Mouse (Mus musculus): Measurements from ENCODE around the gene Elf2. TPM values are rescaled to one million over a fixed set of nuclear protein-coding genes. Genes with fewer than 3 reads are reported as not detected.

Elf2 gene
- polyA plus RNA-seq, 1 experiment: 39.1 TPM

DNA sequence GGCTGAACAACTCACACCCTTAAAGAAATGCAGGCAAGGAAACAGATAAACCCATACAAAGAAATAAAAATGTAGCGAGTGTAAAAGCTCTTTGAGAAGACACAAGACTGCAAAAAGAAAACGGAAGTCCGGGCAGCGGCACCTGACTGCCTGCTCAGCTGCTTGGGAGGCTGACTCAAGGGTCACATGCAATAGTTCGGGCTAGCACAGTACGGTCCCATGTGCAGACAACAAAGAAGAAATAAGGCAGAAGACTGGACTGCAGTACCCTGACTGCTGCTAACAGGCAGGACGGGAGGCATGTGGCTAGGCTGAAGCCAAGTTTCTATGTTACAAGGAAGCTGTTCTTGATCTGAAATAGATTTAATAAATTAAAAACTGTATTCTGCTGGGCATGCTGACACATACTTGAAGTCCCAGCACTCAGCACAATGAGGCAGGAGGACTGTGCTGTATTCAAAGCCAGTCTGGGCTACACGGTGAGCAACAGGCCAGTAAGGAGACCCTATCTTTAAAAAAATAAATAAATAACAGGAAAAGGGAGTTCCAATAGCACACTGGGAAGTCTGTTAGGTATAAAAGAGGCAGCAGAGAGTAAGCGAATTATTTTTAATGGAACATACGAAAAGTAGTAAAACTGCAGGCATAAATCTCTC is 7.1 kb downstream of the Elf2 start:
- Histone ChIP-seq H3K27me3 (ENCODE audit: control insufficient read depth, insufficient read depth, low read length) (no peaks in the 10 kb centered on the region), H3K27ac (ENCODE audit: insufficient read depth, low read length) (no peak overlapping the region; the same call in 1 of the 2 replicates), H3K4me1 (ENCODE audit: control insufficient read depth, insufficient read depth, low read length) (peaks cover 8% of the 10 kb centered on the region), H3K4me3 (replicated peaks; ENCODE audit: insufficient read depth, low read depth, low read length) (no peak overlapping the region)
- 47% methylated on average over 10 of the region's 10 CpGs for WGBS
- TF ChIP-seq CTCF (IDR thresholded peaks at IDR 0.05; ENCODE audit: borderline replicate concordance, insufficient read depth, low read depth, low read length) (no peak), POLR2A (IDR thresholded peaks at IDR 0.05; ENCODE audit: borderline replicate concordance, insufficient read depth, low read length) (no peak)
- DNase-seq: no peak

DNA sequence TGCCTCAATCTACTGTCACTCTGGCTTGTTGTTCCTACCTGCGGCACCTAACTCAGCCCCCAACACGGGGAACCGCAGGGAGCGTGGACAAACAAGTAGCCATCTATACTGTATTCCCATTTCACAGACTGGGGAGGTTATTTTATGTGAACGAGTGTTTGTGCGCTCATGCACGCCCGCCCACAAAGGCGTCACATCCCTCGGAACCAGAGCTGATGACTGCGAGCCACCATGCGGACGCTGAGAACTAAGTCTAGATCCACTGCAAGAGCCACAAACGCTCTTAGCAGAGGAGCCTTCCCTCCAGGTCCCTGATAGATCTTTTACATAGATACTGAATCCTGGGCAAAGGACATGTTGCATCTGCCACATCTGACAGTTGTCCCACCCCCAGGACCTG is 10.4 kb downstream of the Elf2 start:
- WGBS: 83% methylated on average over 14 of the region's 14 CpGs
- H3K27ac ChIP-seq (ENCODE audit: insufficient read depth, low read length): no peak overlapping the region
- no peaks in the 10 kb centered on the region for H3K27me3 ChIP-seq (ENCODE audit: control insufficient read depth, insufficient read depth, low read length)
- DNase-seq: no peak
- no peak overlapping the region for H3K4me3 ChIP-seq (replicated peaks; ENCODE audit: insufficient read depth, low read depth, low read length)
- TF ChIP-seq CTCF (IDR thresholded peaks at IDR 0.05; ENCODE audit: borderline replicate concordance, insufficient read depth, low read depth, low read length): no peak
- no peak for TF ChIP-seq POLR2A (IDR thresholded peaks at IDR 0.05; ENCODE audit: borderline replicate concordance, insufficient read depth, low read length)
- H3K4me1 ChIP-seq (ENCODE audit: control insufficient read depth, insufficient read depth, low read length): peaks cover 8% of the 10 kb centered on the region

DNA sequence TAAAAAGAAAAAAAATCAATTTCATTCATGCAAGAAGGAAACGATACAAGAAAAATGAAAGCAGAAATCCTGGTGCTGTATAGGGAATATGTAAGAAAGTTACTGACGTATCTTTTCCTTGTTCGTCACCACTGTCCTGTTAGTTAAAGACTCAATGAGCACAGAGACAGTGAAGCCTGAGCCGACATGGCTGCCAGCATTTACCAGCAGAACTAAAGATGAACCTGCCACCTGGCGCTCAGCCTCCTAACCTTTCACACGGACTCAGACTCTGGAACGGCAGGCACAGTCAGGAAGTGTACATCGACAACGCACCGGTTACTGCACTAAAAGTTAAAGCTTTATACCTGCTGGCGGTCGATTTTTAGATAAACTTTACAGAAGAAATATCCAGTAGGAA is 11.9 kb downstream of the Elf2 start:
- no peak for DNase-seq
- H3K4me1 ChIP-seq (ENCODE audit: control insufficient read depth, insufficient read depth, low read length): peaks cover 4% of the 10 kb centered on the region
- H3K27ac ChIP-seq (ENCODE audit: insufficient read depth, low read length): no peak overlapping the region
- no peak overlapping the region for H3K4me3 ChIP-seq (replicated peaks; ENCODE audit: insufficient read depth, low read depth, low read length)
- TF ChIP-seq POLR2A (IDR thresholded peaks at IDR 0.05; ENCODE audit: borderline replicate concordance, insufficient read depth, low read length) (no peak), CTCF (IDR thresholded peaks at IDR 0.05; ENCODE audit: borderline replicate concordance, insufficient read depth, low read depth, low read length) (no peak)
- H3K27me3 ChIP-seq (ENCODE audit: control insufficient read depth, insufficient read depth, low read length): no peaks in the 10 kb centered on the region
- WGBS: 77% methylated on average over 12 of the region's 12 CpGs

DNA sequence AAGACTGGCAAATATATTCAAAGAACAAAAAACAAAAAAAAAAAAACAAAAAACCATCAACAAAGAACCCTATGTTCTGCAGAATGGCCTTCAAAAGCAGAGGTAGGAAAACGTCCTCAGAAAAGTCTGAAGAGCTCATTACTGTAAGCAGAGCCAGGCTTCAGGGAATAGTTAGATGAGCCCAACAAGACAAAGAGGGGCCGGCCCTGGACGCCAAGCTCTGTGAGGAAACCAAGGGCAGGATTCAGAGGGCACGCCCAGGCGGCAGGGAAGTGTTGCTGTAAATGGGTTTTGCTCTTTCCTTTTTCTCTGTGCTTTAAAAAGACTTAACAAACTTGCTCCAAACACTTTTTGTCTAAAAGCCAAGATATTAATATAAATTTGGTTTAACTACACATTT is 12.6 kb downstream of the Elf2 start:
- no peak overlapping the region for H3K27ac ChIP-seq (ENCODE audit: insufficient read depth, low read length)
- no peak for TF ChIP-seq CTCF (IDR thresholded peaks at IDR 0.05; ENCODE audit: borderline replicate concordance, insufficient read depth, low read depth, low read length)
- no peak for TF ChIP-seq POLR2A (IDR thresholded peaks at IDR 0.05; ENCODE audit: borderline replicate concordance, insufficient read depth, low read length)
- no peaks in the 10 kb centered on the region; the same call in 1 of the 2 replicates for H3K4me1 ChIP-seq (ENCODE audit: control insufficient read depth, insufficient read depth, low read length)
- 82% methylated on average over 5 of the region's 5 CpGs for WGBS
- DNase-seq: no peak
- no peaks in the 10 kb centered on the region for H3K27me3 ChIP-seq (ENCODE audit: control insufficient read depth, insufficient read depth, low read length)
- H3K4me3 ChIP-seq (replicated peaks; ENCODE audit: insufficient read depth, low read depth, low read length): no peak overlapping the region

DNA sequence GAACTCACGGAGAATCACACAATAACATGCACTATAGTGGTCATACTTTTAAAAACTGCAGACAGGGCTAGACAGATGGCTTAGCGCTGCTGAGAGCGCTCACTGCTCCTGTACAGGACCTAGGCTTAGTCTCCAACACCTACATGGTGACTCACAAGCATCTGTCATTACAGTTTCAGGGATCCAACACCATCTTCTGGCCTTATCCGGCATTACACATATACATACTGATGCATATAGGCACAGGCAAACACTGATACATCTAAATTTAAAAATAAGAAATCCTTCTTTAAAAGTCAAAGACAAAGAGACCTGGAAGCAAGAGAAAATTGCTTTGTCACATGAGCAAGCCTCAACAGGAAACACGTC is 13.1 kb downstream of the Elf2 start:
- DNase-seq: no peak
- Histone ChIP-seq H3K27ac (ENCODE audit: insufficient read depth, low read length) (no peak overlapping the region), H3K4me3 (replicated peaks; ENCODE audit: insufficient read depth, low read depth, low read length) (no peak overlapping the region), H3K4me1 (ENCODE audit: control insufficient read depth, insufficient read depth, low read length) (no peaks in the 10 kb centered on the region; the same call in 1 of the 2 replicates), H3K27me3 (ENCODE audit: control insufficient read depth, insufficient read depth, low read length) (no peaks in the 10 kb centered on the region)
- WGBS: 88% methylated on average over 5 of the region's 5 CpGs
- TF ChIP-seq POLR2A (IDR thresholded peaks at IDR 0.05; ENCODE audit: borderline replicate concordance, insufficient read depth, low read length): no peak
- no peak for TF ChIP-seq CTCF (IDR thresholded peaks at IDR 0.05; ENCODE audit: borderline replicate concordance, insufficient read depth, low read depth, low read length)

DNA sequence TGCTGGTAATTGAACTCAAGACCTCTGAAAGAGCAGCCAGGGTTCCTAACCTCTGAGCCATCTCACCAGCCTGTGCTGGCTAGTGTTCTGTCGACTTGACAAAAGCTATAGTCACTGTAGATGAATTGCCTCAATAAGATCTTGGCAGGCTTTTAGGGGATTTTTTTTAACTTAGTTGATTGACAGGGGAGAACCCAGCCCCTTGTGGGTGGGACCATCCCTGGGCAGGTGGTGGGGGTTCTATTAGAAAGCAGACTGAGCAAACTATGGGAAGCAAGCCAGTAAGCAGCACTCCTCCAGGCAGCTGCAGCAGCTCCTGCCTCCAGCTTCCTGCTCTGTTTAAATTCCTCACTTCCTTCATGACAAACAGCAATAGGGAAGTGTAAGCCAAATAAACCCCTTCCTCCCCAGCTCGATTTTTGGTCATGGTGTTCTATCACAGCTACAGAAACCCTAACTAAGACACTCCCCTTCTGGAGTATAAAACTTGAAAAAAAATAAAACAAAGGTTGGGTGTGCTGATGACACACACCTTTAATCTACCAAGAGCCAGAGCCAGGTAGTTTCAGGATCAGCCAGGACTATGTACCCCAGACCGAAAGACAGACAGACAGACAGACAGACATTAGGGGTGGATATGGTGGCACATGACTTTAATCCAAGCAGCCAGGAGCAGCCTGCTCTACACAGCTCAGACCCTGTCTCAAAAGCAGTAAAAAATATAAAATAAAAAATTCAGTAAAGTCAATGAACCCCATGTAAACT is 13.6 kb downstream of the Elf2 start:
- Histone ChIP-seq H3K4me1 (ENCODE audit: control insufficient read depth, insufficient read depth, low read length) (no peaks in the 10 kb centered on the region; the same call in 1 of the 2 replicates), H3K4me3 (replicated peaks; ENCODE audit: insufficient read depth, low read depth, low read length) (no peak overlapping the region), H3K27ac (ENCODE audit: insufficient read depth, low read length) (no peak overlapping the region), H3K27me3 (ENCODE audit: control insufficient read depth, insufficient read depth, low read length) (no peaks in the 10 kb centered on the region)
- no peak for DNase-seq
- TF ChIP-seq CTCF (IDR thresholded peaks at IDR 0.05; ENCODE audit: borderline replicate concordance, insufficient read depth, low read depth, low read length): no peak
- TF ChIP-seq POLR2A (IDR thresholded peaks at IDR 0.05; ENCODE audit: borderline replicate concordance, insufficient read depth, low read length): no peak
- 60% methylated on average over 3 of the region's 3 CpGs for WGBS

DNA sequence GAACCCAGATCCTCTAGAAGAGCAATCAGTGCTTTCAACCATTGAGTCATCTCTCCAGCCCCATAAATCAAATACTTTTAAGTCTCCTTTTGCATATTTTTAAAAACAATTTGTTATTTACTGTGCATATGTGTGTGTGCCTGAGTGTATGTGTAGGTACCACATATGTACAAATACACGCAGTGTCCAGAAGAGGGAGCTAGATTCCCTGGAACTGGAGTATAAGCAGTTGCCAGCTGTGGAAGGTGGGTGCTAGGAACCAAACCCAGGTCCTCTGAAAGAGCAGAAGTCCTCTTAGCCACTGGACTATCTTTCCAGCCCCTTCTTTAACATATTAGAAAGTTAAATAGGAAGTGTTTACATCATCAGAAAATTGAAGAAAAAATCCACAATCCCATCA is 15.0 kb downstream of the Elf2 start:
- WGBS: 87% methylated on average over 1 of the region's 1 CpGs
- Histone ChIP-seq H3K27ac (ENCODE audit: insufficient read depth, low read length) (no peak overlapping the region), H3K4me1 (ENCODE audit: control insufficient read depth, insufficient read depth, low read length) (no peaks in the 10 kb centered on the region)

DNA sequence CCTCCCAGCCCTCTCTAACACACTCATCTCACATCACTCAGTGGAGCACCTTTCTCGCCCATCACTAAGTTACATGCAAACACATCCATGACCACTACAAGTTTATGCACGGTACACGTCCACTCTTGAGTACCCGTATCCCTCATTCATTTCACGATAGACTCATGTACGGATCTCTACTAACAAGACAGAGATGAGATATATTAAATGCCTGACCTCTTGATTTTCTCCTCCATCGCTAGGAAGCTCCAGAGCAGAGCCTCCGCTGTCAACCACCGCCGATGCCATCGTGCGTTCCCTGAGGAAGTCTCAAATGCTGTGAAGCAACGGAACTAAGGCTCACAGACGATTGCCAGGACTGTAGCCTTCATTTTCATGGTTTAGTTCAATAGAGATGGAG is 17.5 kb downstream of the Elf2 start:
- WGBS: 94% methylated on average over 14 of the region's 14 CpGs
- TF ChIP-seq CTCF (IDR thresholded peaks at IDR 0.05; ENCODE audit: borderline replicate concordance, insufficient read depth, low read depth, low read length): no peak
- no peak for TF ChIP-seq POLR2A (IDR thresholded peaks at IDR 0.05; ENCODE audit: borderline replicate concordance, insufficient read depth, low read length)
- H3K27me3 ChIP-seq (ENCODE audit: control insufficient read depth, insufficient read depth, low read length): no peaks in the 10 kb centered on the region

More for the DNA sequence above, 15.0 kb downstream of the Elf2 start:
- Histone ChIP-seq H3K27me3 (ENCODE audit: control insufficient read depth, insufficient read depth, low read length) (no peaks in the 10 kb centered on the region), H3K4me3 (replicated peaks; ENCODE audit: insufficient read depth, low read depth, low read length) (no peak overlapping the region)
- no peak for TF ChIP-seq POLR2A (IDR thresholded peaks at IDR 0.05; ENCODE audit: borderline replicate concordance, insufficient read depth, low read length)
- no peak for TF ChIP-seq CTCF (IDR thresholded peaks at IDR 0.05; ENCODE audit: borderline replicate concordance, insufficient read depth, low read depth, low read length)
- no peak for DNase-seq

More for the DNA sequence above, 17.5 kb downstream of the Elf2 start:
- H3K4me3 ChIP-seq (replicated peaks; ENCODE audit: insufficient read depth, low read depth, low read length): no peak overlapping the region
- H3K27ac ChIP-seq (ENCODE audit: insufficient read depth, low read length): no peak overlapping the region
- H3K4me1 ChIP-seq (ENCODE audit: control insufficient read depth, insufficient read depth, low read length): no peaks in the 10 kb centered on the region
- no peak for DNase-seq
